Mouse (Mus musculus): ENCODE results near the gene Mfsd2b. TPM values are rescaled to one million over a fixed set of nuclear protein-coding genes. Genes with fewer than 3 reads are reported as not detected.

The Mfsd2b gene
- polyA plus RNA-seq, 1 experiment: 1.1 TPM

DNA sequence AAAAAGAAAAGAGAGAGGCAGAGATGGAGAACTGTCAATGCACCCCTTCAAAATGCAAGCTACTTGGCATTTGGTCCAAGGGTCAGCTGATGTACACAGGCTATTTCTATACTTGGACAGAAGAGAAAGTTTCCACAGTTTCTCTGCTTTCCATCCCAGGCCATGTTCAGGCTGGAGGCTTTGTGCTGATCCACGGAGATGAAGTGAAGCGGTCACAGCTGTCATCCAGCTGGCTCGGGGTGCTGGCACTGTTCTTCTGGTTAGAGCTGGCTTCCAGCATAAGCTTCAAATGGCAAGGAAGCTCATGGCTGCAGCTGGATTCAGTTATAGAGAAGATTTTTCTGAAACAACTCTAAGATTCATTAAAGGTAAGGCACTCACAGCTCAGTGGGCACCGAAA is 60.5 kb downstream of the Mfsd2b start:
- no peak for DNase-seq (ENCODE audit: low spot score)

Other genes starting within 250 kb of the Mfsd2b start
- 0.34 and 0.59 TPM in 2 replicates for gene Fam228a, start 135.9 kb downstream of the Mfsd2b start, polyA plus RNA-seq (2012; rRNA removed)
- gene Pfn4, start 105.3 kb downstream of the Mfsd2b start, polyA plus RNA-seq (2012; rRNA removed): 0.70 and 0.99 TPM in 2 replicates
- gene Fam228b, start 105.1 kb downstream of the Mfsd2b start, polyA plus RNA-seq (2012; rRNA removed): 1.5 and 2.6 TPM in 2 replicates
- 158 and 175 TPM in 2 replicates for gene Sf3b6, start 56.8 kb downstream of the Mfsd2b start, polyA plus RNA-seq (2012; rRNA removed)
- gene Fkbp1b, start 32.8 kb downstream of the Mfsd2b start, polyA plus RNA-seq (2012; rRNA removed): 9.5 and 9.8 TPM in 2 replicates
- 8.4 and 8.9 TPM in 2 replicates for gene Wdcp, start 31.1 kb downstream of the Mfsd2b start, polyA plus RNA-seq (2012; rRNA removed)
- 16.2 and 19.0 TPM in 2 replicates for gene Ubxn2a, start 33.3 kb upstream of the Mfsd2b start, polyA plus RNA-seq (2012; rRNA removed)
- gene Atad2b, start 43.0 kb upstream of the Mfsd2b start, polyA plus RNA-seq (2012; rRNA removed): 7.8 and 8.2 TPM in 2 replicates

All from urinary bladder, adult 2 months (tissue).